Mouse (Mus musculus) left cerebral cortex, postnatal 14 days (tissue): ENCODE results near the gene Nr2f6. TPM values are rescaled to one million over a fixed set of nuclear protein-coding genes. Genes with fewer than 3 reads are reported as not detected.

Experiments used
- DNase-seq, 2 experiments: peaks; one replicate each; pipeline ENCODE4 v3.0.0; 2021 to 2022; ENCODE audit warnings: low spot score in 2 of 2, mixed read lengths in 1 of 2
- intact Hi-C: fragments of 180-260 bp; cut with DNase I; formaldehyde crosslinking; loops from one replicate; pipeline ENCODE4 v1.15.1; 2025
- total RNA-seq, 2 experiments: library from RNA; stranded (reverse); gene quantifications; 2 replicates each; pipeline ENCODE4 v1.2.3; 2021

Nr2f6 gene
- total RNA-seq, 2 experiments from 2014 or later, result 32.2 to 34.2 TPM

DNA sequence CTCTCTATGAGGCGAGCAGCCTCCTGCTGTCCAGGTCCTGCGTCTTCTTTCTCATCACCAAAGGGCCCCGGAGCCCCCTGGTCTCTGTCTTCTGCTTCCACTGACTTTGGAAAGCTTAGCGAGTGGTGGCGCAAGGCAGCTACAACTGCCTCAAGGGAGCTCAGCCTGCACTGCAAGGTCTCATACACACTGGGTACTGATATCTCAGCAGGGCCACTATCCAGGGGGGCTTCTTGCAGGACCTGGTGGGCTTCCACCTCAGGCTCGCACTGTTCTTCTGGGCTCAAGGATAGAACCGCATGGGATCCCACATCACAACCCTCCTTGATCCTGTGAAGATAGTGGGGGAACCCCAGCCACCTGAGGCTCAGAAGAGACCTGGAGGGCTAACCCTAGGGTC is 12.7 kb upstream of the Nr2f6 start:
- intact Hi-C loops, result no loop called here
- peak in 1 of 2 experiments; percentile 2 for DNase-seq

DNA sequence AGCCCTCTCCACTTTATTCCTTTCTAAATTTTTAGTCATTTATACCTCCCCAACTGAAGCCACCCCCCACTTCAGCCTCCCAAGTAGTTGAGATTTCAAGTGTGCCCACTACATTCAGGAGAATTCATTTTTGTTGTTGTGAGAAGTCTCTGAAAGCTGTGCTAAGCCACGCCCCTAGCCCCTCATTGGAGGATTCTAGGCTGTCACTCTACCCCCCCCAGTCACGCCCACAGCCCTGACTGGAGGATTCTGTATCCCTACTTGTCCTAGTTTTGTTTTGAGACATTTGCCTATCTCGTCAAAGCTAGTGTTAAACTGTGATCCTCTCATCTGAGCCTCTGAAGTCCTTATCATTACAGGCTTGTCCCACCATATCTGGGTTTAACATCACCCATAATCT is 11.1 kb upstream of the Nr2f6 start:
- intact Hi-C loops, result no loop called here
- no peak for DNase-seq

DNA sequence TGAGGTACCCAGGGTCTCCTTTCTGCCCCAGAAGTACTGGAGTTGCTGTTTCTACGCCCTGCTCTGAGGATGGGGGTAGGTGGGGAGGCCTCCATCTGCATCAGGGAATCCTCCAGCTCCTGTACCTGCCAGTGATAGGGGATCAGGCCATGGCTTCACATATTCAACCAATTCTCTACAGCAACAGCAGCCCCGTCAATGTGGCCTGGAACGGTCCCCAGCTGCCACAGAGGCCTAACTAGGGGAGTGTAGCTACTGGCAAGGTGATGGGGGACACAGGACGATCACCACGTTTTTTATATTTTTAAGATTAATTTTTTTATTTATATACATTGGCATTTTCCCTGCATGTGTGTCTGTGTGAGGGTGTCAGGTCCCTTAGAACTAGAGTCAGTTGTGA is 10.6 kb upstream of the Nr2f6 start:
- intact Hi-C loops, result no loop called here
- no peak for DNase-seq

DNA sequence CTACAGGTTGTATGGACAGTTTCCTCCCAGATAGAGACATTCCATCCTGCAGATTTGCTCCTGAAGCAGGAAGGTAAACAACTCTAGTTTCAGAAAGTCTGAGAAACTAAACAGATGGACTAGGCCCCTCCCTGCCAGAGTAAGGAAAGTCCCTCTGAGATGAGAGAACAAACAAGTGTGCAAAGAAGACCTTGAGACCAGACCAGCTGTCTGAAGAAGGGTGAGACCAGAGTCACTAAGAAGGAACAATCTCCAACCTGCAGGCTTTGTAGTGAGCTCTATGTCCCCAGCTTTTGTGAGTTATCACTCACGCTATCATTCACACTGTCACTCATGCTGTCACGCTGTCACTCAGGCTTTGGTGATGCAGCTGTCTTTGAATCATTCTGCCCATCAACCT is 9.9 kb upstream of the Nr2f6 start:
- intact Hi-C loops, result no loop called here
- no peak for DNase-seq

DNA sequence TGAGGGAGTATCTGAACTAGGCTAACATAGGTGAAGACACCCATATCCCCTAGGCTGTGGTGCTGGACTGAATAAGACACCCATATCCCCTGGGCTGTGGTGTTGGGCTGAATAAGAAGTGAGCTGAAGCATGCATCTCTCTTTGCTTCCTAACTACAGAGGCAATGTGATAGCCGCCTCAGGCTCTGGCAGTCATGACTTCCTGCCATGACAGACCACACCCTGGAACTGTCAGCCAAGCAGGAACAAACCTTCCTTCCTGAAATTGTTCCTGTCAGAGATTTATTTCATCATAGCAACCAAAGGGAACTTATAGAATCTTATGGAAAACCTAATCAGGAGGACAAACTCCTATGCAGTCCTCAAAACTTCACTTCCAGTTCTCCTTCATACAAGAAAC is 6.5 kb upstream of the Nr2f6 start:
- intact Hi-C loops, result no loop called here
- no peak for DNase-seq

DNA sequence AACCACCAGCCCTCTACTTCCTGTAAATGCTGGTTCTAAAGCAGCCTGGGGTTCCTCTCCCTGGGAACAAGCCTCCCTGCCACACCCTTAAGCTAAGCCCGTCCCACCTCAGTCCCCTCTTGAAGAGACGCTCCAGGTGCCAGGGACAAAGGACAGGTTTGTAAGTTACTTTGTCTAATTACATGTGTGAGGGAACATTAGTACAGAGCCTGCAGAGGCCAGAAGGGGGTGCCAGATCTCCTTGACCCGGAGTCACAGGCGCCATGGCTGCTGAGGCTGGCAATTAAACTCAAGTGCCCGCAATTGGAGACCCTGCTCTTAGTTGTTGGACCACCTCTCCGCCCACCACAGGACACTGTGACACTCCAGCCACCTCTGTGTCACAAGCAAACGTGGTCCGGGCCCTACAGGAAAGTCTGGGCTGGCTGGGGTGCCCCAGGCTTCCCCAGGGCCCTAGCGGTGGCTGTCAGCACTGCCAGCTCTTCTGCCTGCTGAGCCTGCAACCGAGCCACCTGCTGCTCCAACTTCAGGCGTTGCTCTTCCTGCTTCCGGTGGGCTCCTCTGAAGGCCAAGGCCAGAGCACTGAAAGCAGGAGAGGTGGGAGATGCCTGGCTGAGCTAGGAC is 3.6 kb upstream of the Nr2f6 start:
- no peak for DNase-seq
- intact Hi-C loops, result no loop called here

DNA sequence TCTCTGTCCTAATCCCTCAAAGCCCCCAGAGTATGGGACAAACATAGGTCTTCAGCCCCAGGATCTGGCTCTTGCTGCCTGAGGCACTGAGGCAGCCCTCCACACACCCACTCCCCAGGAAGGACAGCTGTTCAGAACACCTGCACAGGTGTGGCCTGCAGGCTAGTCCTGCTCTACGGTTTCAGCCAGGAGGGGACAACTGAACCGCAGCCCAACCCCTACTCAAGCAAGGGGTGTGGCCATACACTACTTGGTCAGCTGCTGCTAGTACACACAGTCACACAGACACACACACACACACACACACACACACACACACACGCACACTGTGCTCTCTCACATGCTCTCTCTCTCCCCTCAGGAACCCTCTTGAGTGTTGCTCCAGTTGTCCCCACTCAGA is 2.1 kb upstream of the Nr2f6 start:
- no peak for DNase-seq
- intact Hi-C loops, result no loop called here

DNA sequence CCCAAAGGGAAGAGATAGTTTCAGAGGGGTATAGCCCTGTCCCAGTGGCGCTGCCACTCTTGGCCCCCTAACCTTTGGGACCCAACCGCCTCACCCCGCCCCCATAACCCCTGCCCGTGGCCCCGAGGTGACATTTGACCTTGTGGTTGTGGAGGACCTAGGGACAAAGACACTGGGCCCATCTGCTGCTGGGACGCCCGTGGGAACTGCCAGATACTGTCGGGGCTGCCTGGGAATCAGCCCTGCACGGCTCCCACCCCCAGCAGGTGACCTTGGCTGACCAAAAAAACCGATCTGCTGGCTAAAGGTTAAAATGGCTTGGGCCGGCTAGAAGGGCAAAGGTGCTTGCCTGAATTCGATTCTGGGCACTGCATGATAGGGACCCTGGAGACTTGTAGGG is 1.6 kb upstream of the Nr2f6 start:
- DNase-seq, result no peak
- intact Hi-C loops, result no loop called here

DNA sequence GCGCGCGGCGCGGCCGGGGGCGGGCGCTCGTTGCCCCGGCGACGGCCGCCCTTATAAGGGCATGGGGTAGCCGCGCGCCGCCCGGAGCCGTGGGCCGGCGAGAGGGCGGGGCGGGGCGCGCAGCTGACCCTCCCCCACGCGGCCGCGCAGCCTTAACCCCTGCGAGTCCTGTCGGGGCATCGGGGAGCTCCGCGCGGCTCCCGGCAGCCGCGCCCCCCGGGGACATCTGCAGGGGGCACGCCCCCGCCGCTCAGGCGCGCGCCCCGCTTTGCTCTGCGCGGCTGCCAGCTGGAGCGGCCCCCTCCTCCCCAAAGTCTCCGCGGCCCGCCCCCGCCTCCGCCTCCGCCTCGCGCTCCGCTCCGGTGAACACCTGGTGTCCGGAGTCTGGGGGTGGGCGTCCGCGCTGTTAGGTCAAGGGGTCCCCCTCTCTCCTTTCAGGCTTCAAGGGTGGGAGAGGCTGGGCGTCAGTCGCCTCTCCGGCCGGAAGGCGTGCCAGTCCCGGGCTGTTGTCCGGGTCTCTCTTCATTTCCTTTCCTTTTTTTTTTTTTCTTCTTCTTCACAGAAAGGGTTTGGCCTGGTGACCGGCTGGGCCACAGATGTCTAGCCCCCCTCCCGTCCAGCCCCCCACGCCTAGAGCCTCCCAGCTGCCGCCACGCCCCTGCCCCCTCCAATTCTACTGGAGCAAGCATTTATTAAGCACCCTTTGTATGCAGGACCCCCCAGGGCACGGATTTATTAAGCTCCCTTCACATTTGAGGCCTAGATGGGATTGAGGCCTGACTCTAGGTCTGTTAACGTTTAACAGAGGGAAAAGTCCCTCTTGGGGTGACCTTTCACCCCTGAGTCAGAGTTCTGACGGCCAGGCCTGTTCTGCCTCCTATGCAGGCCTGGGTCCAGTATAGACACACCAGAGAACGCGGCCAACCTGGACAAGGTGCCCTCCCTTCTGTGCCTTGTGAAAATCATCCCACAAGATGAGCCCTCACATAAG is 506 bp upstream of the Nr2f6 start:
- intact Hi-C loops, result no loop called here
- DNase-seq, result peak; percentile 69 to 76

DNA sequence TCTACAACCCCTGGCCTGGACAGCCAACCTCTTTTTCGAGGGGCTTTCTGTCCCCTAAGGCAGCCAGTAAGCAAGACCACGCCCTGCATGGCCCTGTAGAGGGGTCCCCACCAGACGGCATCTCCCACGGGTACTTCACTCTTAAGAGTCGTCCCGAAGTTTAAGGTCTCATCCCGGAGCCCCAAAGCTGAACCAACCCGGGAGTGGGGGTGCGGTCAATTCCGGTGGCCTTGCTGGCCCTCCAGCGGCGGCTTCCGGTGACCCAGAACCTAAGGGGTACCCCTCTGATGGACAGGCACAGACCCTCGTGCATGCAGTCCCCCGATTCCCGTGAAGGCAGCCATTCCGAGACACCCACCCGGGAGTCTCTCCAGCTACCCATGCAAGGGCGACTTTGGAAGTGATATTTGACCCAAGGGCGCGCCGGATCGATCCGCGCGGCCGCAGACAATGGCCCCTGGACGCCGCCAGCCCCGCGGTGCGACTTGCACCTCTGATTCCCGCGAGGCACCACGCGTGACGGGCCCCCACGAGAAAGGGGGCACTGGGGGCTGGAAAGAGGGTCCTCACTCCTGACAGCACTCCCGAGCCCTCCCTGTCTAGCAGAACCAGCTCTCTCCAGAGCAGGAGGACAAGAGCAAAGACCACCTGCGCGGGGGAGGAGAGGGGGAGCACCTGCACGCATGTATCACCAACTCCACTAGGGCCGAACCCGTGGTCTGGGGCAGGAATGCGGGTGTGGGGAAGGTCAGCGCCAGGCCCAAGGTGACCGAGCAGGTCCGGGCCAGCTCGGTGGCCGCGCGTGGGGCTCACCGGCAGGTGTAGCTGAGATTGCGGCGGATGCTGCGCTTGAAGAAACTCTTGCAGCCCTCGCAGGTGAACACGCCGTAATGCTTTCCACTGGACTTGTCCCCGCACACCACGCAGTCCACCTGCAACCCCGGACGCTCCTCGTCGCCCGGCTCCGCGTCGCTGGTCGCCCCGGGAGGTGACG is 1.3 kb downstream of the Nr2f6 start:
- intact Hi-C loops, result no loop called here
- DNase-seq, result no peak

DNA sequence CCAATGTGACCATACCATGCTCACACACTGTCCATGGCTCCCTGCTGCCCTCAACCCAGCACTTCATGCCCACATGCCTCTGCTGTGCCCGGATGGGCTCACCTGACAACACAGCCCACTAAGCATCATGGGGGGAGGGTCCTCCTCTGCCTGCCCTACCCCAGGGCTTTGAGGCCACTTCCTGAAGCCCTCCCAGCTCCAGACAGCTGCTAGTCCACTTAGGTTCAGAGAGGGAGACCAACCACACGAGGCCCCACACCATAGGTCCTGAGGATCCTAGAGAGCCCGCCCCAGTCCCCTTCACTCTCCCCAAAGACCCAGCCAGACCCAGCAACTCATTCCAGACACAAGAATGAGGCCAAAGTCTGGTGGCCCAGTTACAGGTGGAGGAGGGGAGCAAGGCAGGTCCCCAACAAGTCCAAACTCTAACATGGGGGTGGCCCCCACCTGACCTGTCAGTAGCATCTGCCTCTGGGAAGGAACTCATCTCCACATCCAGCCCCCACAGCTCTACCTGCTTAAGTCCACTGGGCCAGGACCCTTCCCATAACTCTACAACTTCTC is 2.2 kb downstream of the Nr2f6 start:
- intact Hi-C loops, result loop anchor here (10.0 kb wide), 1 partner anchor 485 kb away; the partner anchor contains the start of genes Rpl18a and Slc5a5
- no peak for DNase-seq

DNA sequence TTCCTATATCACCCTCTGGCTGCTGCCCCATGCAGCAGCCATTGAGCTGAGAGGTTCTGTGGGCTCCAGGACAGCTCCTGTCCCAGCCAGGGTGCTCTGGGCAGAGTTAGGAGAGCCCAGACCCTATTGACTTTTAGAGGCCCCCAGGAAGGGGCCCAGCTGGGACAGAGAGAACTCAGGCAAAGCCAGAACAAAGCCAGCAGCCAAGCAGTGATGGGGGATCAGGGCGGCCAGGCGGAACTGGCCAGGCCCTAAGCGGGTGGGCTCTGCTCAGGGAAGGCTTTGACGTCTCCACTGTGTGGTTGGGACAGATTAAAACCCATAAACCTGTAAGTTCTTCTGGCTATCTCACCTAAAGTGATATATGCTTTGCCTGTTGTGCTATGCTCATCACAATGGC is 2.8 kb downstream of the Nr2f6 start:
- no peak for DNase-seq
- intact Hi-C loops, result loop anchor here (10.0 kb wide), 1 partner anchor 484 kb away; the partner anchor contains the start of genes Rpl18a and Slc5a5

DNA sequence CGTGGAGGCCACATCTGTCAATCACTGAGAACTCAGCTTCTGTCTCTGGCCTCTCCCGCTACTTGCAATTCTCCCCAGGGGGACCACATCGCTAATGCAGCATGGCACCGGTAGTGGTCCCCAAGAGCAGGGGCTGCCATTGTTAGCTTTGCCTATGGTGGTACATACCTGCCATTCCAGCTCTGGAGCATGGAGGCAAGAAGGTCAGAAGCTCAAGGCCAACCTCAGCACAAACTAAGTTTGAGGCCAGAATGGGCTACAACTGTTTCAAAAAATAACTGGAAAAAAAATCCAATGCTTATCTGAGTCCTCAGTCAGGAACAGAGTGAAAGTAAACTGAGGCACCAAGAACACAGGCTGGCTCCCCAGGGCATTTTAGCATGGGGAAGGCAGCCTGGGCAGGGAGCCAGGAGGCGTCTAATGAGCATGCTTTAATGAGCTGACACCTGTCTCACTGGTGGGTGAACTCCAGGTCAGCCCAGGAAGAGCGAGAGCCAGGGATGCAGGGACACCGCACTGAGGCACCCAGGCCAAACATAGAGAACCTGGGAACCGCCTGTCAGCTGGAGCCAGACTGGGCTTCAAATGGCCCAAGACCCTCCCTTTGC is 5.2 kb downstream of the Nr2f6 start:
- DNase-seq, result no peak
- intact Hi-C loops, result loop anchor here (10.0 kb wide), 1 partner anchor 482 kb away; the partner anchor contains the start of genes Rpl18a and Slc5a5

DNA sequence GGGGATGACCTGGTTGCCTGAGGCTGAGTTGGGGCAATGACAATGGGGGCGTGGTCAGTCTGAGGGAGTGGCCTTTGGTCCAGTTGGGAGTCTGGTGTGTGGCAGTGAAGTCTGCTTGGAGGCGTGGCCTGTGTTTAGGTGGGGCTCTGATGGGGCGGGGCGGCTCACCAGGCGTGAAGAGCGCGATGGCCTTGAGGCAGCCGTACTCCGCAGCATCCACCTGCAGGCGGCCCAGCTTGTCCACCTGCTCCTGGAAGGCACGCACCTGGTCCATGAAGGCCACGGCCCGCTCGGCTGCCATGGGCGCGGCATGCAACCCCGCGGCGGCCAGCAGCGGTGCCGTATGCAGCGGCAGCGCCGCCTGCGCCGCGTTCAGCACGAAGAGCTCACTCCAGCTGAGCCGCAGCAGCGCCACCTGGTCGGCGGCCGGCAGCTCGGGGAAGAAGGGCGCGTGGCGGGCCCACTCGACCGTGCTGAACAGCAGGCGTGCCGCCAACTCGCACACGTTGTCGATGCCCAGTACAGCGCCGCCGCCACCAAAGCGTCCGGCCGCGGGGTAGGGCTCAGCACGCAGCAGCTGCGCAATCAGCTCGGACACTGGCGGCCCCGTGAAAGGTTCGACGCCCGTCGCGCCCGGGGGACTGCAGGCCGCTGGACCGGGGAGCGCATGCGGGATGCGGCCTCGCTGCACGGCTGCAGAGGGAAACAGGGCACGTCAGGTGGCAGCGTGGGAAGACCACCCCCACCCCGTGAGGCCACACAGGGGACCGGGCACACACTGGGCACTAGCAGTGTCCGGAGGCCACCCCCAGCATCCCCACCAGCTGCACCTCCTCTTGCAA is 6.0 kb downstream of the Nr2f6 start:
- DNase-seq, result peak; percentile 71 to 74
- intact Hi-C loops, result loop anchor here (10.0 kb wide), 1 partner anchor 481 kb away; the partner anchor contains the start of genes Rpl18a and Slc5a5

DNA sequence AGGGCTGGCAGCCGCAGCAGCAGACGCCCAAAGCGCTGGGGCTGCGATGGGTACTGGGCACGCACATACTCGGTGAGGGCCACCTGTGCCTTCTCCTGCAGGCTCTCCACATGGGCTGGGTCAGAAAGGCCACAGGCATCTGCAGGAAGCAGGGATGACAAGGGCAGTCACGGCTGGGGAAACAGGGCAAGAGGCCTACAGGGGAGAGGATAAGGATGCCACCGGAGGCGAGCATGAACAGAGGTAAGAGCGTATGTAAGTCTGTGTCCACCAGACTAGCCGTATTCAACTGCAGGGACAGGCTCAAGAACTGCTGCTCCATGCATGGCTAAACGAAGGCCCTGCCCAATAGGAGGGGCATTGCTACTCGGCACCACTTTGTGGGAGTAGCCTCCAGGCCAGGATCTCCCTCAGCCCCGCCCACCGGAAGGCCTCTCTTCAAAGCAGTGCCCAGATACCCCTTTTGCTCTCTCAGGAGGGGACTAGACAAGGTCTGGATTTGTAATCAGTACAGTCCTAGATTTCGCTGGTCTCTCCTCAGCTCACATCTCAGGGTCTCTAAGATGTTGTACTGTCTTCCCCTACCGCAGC is 7.0 kb downstream of the Nr2f6 start:
- DNase-seq, result no peak
- intact Hi-C loops, result loop anchor here (10.0 kb wide), 1 partner anchor 480 kb away; the partner anchor contains the start of genes Rpl18a and Slc5a5

DNA sequence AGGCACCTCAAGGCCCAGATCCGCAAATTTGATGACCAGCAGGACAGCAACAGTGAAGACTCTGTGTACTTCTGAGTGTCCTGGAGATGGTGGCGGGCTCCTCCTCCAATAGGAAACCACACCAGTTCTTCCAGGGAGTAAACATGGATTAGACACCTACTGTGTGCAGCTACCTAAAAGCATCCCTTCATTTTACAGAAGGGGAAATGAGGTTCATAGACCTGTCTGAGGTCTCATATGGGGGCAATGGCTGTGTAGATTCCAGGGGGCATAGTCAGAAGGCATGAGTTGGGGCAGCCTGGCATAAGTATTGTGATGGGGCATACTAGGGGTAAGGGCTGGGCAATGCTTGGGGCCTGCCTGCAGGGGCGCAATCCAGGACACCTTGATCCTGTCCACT is 8.8 kb downstream of the Nr2f6 start:
- intact Hi-C loops, result loop anchor here (10.0 kb wide), 1 partner anchor 478 kb away; the partner anchor contains the start of genes Rpl18a and Slc5a5
- DNase-seq, result no peak

DNA sequence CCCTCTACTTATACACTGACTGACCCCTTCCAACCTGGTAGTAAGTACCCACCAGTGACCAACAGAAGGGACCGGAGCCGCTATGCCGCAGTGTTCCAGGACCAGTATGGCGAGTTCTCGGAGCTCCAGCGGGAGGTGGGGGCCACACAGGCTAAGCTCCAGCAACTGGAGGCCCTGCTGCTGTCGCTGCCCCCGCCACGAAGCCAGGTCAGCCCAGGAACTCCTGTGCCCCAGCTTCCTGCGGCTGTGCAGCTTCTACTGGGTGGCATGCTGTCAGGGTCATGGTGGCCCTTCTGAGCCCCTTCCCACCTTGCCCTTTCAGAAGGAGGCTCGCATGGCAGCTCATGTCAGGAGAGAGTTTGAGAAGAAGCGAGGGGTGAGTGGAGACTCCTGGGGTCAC is 9.3 kb downstream of the Nr2f6 start:
- intact Hi-C loops, result loop anchor here (10.0 kb wide), 1 partner anchor 478 kb away; the partner anchor contains the start of genes Rpl18a and Slc5a5
- DNase-seq, result no peak
